Mouse (Mus musculus): Measurements from ENCODE around the gene Itgb3bp.

DNA sequence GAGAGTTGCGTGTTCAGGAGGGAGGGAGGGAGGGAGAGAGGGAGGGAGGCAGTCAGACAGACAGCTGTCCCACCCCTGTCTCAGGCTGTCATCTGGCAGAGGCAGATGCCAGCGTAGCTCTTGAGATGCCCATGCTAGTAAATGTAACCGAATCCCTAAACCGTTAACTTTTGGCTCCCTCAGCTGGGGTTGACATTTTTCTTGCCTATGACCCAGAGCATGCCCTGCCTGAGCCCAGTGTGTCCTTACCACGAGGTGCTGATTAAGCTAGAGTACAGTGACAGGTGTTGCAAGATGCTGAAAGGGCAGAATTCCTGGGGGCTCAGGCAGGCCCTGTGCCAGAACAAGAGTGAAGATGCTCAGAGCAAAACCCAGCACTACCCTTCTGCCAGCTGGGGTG is 44.8 kb upstream of the Itgb3bp start:
- TF ChIP-seq POLR2A (IDR thresholded peaks at IDR 0.05; ENCODE audit: borderline replicate concordance, low read depth, low read length) = no peak
- TF ChIP-seq CTCF (IDR thresholded peaks at IDR 0.05; ENCODE audit: low read depth, low read length) = no peak
